Comparison of ENCODE assay signal across 8 mouse cellular contexts in genomic region chr2:166156122-166156521, GRCm38 (mm10). TPM values are rescaled to one million over a fixed set of nuclear protein-coding genes. Genes with fewer than 3 reads are reported as not detected.
DNase-seq lines count a peak whose midpoint lies in the region; ATAC-seq and TF ChIP-seq lines count a peak whose summit lies in the region.

No protein-coding gene starts in this region.

- H3K9ac ChIP-seq in kidney, embryonic 16.5 days (replicated peaks; ENCODE audit: low read length) = 0 out of 2 replicates have a peak overlapping the region, but pooled peaks have one; percentile 38
- 0 out of 2 replicates have a peak overlapping the region, but pooled peaks have one; percentile 98 for H3K9ac ChIP-seq in embryonic facial prominence, embryonic 12.5 days
- no peak overlapping the region for H3K9ac ChIP-seq in hindbrain, embryonic 16.5 days (ENCODE audit: low read depth, low read length)

- peaks cover 41% of the 10 kb centered on the region for H3K4me1 ChIP-seq in kidney, embryonic 16.5 days (ENCODE audit: insufficient read depth, low read length)
- peaks cover 53% of the 10 kb centered on the region for H3K4me1 ChIP-seq in embryonic facial prominence, embryonic 12.5 days
- H3K4me1 ChIP-seq in hindbrain, embryonic 16.5 days (ENCODE audit: control insufficient read depth, insufficient read depth, low read depth, low read length) = peaks cover 34% of the 10 kb centered on the region

- no peaks in the 10 kb centered on the region for H3K79me2 ChIP-seq in myocyte (ENCODE audit: control insufficient read depth, insufficient read depth)

- no peaks in the 10 kb centered on the region for H3K36me3 ChIP-seq in kidney, embryonic 16.5 days (ENCODE audit: insufficient read depth, low read length)
- H3K36me3 ChIP-seq in embryonic facial prominence, embryonic 12.5 days = no peaks in the 10 kb centered on the region
- H3K36me3 ChIP-seq in hindbrain, embryonic 16.5 days (ENCODE audit: control insufficient read depth, insufficient read depth, low read length) = no peaks in the 10 kb centered on the region
- H3K36me3 ChIP-seq in myocyte (ENCODE audit: control insufficient read depth, insufficient read depth) = no peaks in the 10 kb centered on the region

- peak overlapping the region; percentile 14; the same call in 1 of the 2 replicates for H3K27ac ChIP-seq in kidney, embryonic 16.5 days (ENCODE audit: low read length)
- peak overlapping the region; percentile 99 for H3K27ac ChIP-seq in embryonic facial prominence, embryonic 12.5 days
- no peak overlapping the region for H3K27ac ChIP-seq in hindbrain, embryonic 16.5 days (ENCODE audit: low read depth, low read length)

- H3K4me2 ChIP-seq in kidney, embryonic 16.5 days (replicated peaks; ENCODE audit: low read depth, low read length) = peak overlapping the region; percentile 96
- H3K4me2 ChIP-seq in embryonic facial prominence, embryonic 12.5 days (replicated peaks) = peak overlapping the region; percentile 73
- peak overlapping the region; percentile 88 for H3K4me2 ChIP-seq in hindbrain, embryonic 16.5 days (ENCODE audit: low read length)
- H3K4me2 ChIP-seq in myocyte (ENCODE audit: low read depth) = no peak overlapping the region

- no peak for DNase-seq in kidney, postnatal 14 days
- no peak for DNase-seq in cerebellum, postnatal 25 days
- DNase-seq in spleen, adult 18-20 months = no peak
- DNase-seq in layer of hippocampus, adult 8-10 months (ENCODE audit: low spot score in 2 of 2) = no peak

- H3K9me3 ChIP-seq in kidney, embryonic 16.5 days (ENCODE audit: low read length) = no peaks in the 10 kb centered on the region
- no peaks in the 10 kb centered on the region for H3K9me3 ChIP-seq in embryonic facial prominence, embryonic 12.5 days
- H3K9me3 ChIP-seq in hindbrain, embryonic 16.5 days (ENCODE audit: control insufficient read depth, low read length) = no peaks in the 10 kb centered on the region

- H3K4me3 ChIP-seq in kidney, embryonic 16.5 days (ENCODE audit: low read length) = peak overlapping the region; percentile 70
- peak overlapping the region; percentile 78 for H3K4me3 ChIP-seq in embryonic facial prominence, embryonic 12.5 days
- no peak overlapping the region for H3K4me3 ChIP-seq in hindbrain, embryonic 16.5 days (ENCODE audit: low read length)
- H3K4me3 ChIP-seq in myocyte = peak overlapping the region; percentile 28

- H3K27me3 ChIP-seq in kidney, embryonic 16.5 days (ENCODE audit: insufficient read depth, low read length) = no peaks in the 10 kb centered on the region
- no peaks in the 10 kb centered on the region for H3K27me3 ChIP-seq in embryonic facial prominence, embryonic 12.5 days
- H3K27me3 ChIP-seq in hindbrain, embryonic 16.5 days (replicated peaks; ENCODE audit: control insufficient read depth, insufficient read depth, low read length) = 0 out of 2 replicates have a peak, but pooled peaks cover 3% of the 10 kb centered on the region
- H3K27me3 ChIP-seq in myocyte (ENCODE audit: control insufficient read depth, insufficient read depth, insufficient read length) = no peaks in the 10 kb centered on the region

- TF ChIP-seq POLR2A in myocyte (IDR thresholded peaks at IDR 0.05; ENCODE audit: insufficient read length, low read depth) = no peak

- 0 out of 2 replicates have a peak, but pooled peaks have one; percentile 14 for ATAC-seq in kidney, embryonic 16.5 days (ENCODE audit: low FRiP score, low TSS enrichment)
- no peak for ATAC-seq in embryonic facial prominence, embryonic 12.5 days (ENCODE audit: insufficient number of reproducible peaks, insufficient read depth, low FRiP score, low TSS enrichment)
- ATAC-seq in hindbrain, embryonic 16.5 days = no peak

- 5% methylated on average over 11 of the region's 12 CpGs for WGBS in kidney, embryonic 16.5 days
- 3% methylated on average over 12 of the region's 12 CpGs for WGBS in embryonic facial prominence, embryonic 12.5 days
- WGBS in hindbrain, embryonic 16.5 days = 17% methylated on average over 12 of the region's 12 CpGs

- no peak overlapping the region for H3ac ChIP-seq in myocyte (ENCODE audit: control insufficient read depth, insufficient read length)

TF ChIP-seq in myocyte, 11 proteins besides CTCF, POLR2A, EP300 and RAD21:
- TF ChIP-seq USF1 (IDR thresholded peaks at IDR 0.05; ENCODE audit: low read depth) (no peak), MYOG (IDR thresholded peaks at IDR 0.05; ENCODE audit: control insufficient read depth in 1 of 3, insufficient read depth in 1 of 3, insufficient read length in 2 of 3, low read depth in 2 of 3) (no peak), TCF12 (IDR thresholded peaks at IDR 0.05; ENCODE audit: insufficient read depth, poor library complexity, severe bottlenecking) (no peak), POLR2AphosphoS2 (IDR thresholded peaks at IDR 0.05; ENCODE audit: insufficient read length, low read depth) (no peak), SRF (IDR thresholded peaks at IDR 0.05; ENCODE audit: control insufficient read depth, insufficient read length, low read depth) (no peak), MAX (IDR thresholded peaks at IDR 0.05; ENCODE audit: low read depth) (no peak), E2F4 (IDR thresholded peaks at IDR 0.05; ENCODE audit: insufficient read depth) (no peak)

RNA-seq across cellular contexts. Expression of gene Sulf2, which starts 0.7 kb away (rescaled TPM):
- polyA plus RNA-seq in kidney, embryonic 16.5 days (2015; fragmentation: Nextera tagmentation; extraction: Ambion mirVana) = 52.7 and 54.8 TPM in 2 replicates
- polyA plus RNA-seq in embryonic facial prominence, embryonic 12.5 days (2016; fragmentation: Nextera tagmentation; extraction: Ambion mirVana) = 229 and 238 TPM in 2 replicates
- 73.6 and 101 TPM in 2 replicates for polyA plus RNA-seq in hindbrain, embryonic 16.5 days (2015; fragmentation: Nextera tagmentation; extraction: Ambion mirVana)
- polyA plus RNA-seq in myocyte (2012; fragmentation: generic; extraction: Trizol) = 36.7 TPM
- 100 to 1,000 TPM; 103 to 126 (median 119) TPM for total RNA-seq in layer of hippocampus, adult 8-10 months (2022)
